Mouse (Mus musculus) stomach, postnatal 0 days (tissue): ENCODE results near the gene Chd9. TPM values are rescaled to one million over a fixed set of nuclear protein-coding genes. Genes with fewer than 3 reads are reported as not detected.
"Not testable (repeated sequence)": the region's sequence is repeated elsewhere in the genome, so short reads cannot be mapped to it uniquely, and the experiment has no call there.

ENCODE experiments used
- ATAC-seq: fragments of 200-750 bp; cut with Nextera tagmentation; 2 replicates; pipeline ENCODE4 v1.8.0; 2017; ENCODE audit not compliant: low FRiP score, low TSS enrichment
- DNase-seq: peaks from one replicate; pipeline ENCODE4 v3.0.0-alpha.2; 2016; ENCODE audit warnings: low spot score
- H3K27ac ChIP-seq: fragments of 300-500 bp; sonication (generic); replicated peaks from 2 replicates; pipeline ENCODE4 v1.5.1; 2014; ENCODE audit warnings: mild to moderate bottlenecking, control low read depth
- H3K27me3 ChIP-seq: fragments of 300-500 bp; sonication (generic); 2 replicates; pipeline ENCODE4 v1.6.1; 2014; ENCODE audit warnings: low read length; ENCODE audit not compliant: control insufficient read depth, insufficient read depth
- H3K36me3 ChIP-seq: fragments of 300-500 bp; sonication (generic); 2 replicates; pipeline ENCODE4 v1.6.1; 2014; ENCODE audit warnings: low read length, mixed read lengths; ENCODE audit not compliant: control insufficient read depth, insufficient read depth
- H3K4me1 ChIP-seq: fragments of 300-500 bp; sonication (generic); replicated peaks from 2 replicates; pipeline ENCODE4 v1.6.1; 2014; ENCODE audit warnings: antibody characterized with exemption; ENCODE audit not compliant: control insufficient read depth, insufficient read depth
- H3K4me2 ChIP-seq: fragments of 300-500 bp; sonication (generic); replicated peaks from 2 replicates; pipeline ENCODE4 v1.6.1; 2014; ENCODE audit warnings: low read depth, mild to moderate bottlenecking, control low read depth, moderate library complexity
- H3K4me3 ChIP-seq: fragments of 300-500 bp; sonication (generic); 2 replicates; pipeline ENCODE4 v1.5.1; 2014; ENCODE audit warnings: low read depth, low read length, control low read depth
- H3K9ac ChIP-seq: fragments of 300-500 bp; sonication (generic); 2 replicates; pipeline ENCODE4 v1.6.1; 2014; ENCODE audit warnings: mild to moderate bottlenecking, low read length, control low read depth, mixed read lengths
- H3K9me3 ChIP-seq: fragments of 300-500 bp; sonication (generic); 2 replicates; pipeline ENCODE4 v1.6.1; 2016; ENCODE audit warnings: low read length; ENCODE audit not compliant: control insufficient read depth
- CTCF ChIP-seq: IDR thresholded peaks from 2 replicates; pipeline ENCODE4 v1.5.1; 2016; ENCODE audit warnings: antibody characterized with exemption, low read depth, mild to moderate bottlenecking, moderate library complexity
- EP300 ChIP-seq: optimal IDR thresholded peaks from 2 replicates; pipeline ENCODE3; 2016; ENCODE audit warnings: antibody characterized with exemption
- WGBS: fragments of 180-500 bp; shearing (Covaris S2); extraction: QIAGEN DNeasy Blood & Tissue Kit; methylation state at CpG from one replicate; pipeline ENCODE4 v1.1.7; 2014; 5-methylcytosine and 5-hydroxymethylcytosine counted together
- polyA plus RNA-seq: library from polyadenylated mRNA; unstranded; fragments of >200 nt; fragmentation: Nextera tagmentation; extraction: Ambion mirVana; gene quantifications from 2 replicates; pipeline ENCODE4 v1.2.1, GENCODE M21; 2015

The Chd9 gene
- polyA plus RNA-seq, 1 experiment from 2014 or later, result 131 TPM

GRCm38 (mm10) chr8:90923158-90923905, 95.2 kb downstream of the Chd9 start:
- TF ChIP-seq EP300, result no peak
- TF ChIP-seq CTCF, result no peak
- no peaks in the 10 kb centered on the region for H3K27me3 ChIP-seq
- no peak overlapping the region for H3K4me2 ChIP-seq
- no peak overlapping the region for H3K4me3 ChIP-seq
- ATAC-seq (no peak), DNase-seq (no peak)
- no peak overlapping the region for H3K9ac ChIP-seq
- WGBS, result 69% methylated on average over 3 of the region's 3 CpGs
- H3K36me3 ChIP-seq, result no peaks in the 10 kb centered on the region
- no peaks in the 10 kb centered on the region for H3K9me3 ChIP-seq
- no peaks in the 10 kb centered on the region for H3K4me1 ChIP-seq
- no peak overlapping the region for H3K27ac ChIP-seq

GRCm38 (mm10) chr8:90928412-90928811, 100.3 kb downstream of the Chd9 start:
- H3K4me1 ChIP-seq, result no peaks in the 10 kb centered on the region
- ATAC-seq, result no peak
- WGBS, result 66% methylated on average over 1 of the region's 1 CpGs
- H3K4me3 ChIP-seq, result no peak overlapping the region
- no peak overlapping the region for H3K27ac ChIP-seq
- no peak overlapping the region for H3K4me2 ChIP-seq
- H3K9ac ChIP-seq, result no peak overlapping the region
- no peaks in the 10 kb centered on the region; the same call in 1 of the 2 replicates for H3K36me3 ChIP-seq
- no peak for TF ChIP-seq EP300
- no peak for TF ChIP-seq CTCF
- no peak for DNase-seq
- H3K27me3 ChIP-seq, result no peaks in the 10 kb centered on the region
- H3K9me3 ChIP-seq, result no peaks in the 10 kb centered on the region

- H3K27ac ChIP-seq, DNase-seq, H3K4me3 ChIP-seq, H3K4me1 ChIP-seq, ATAC-seq, H3K36me3 ChIP-seq, H3K9me3 ChIP-seq, H3K9ac ChIP-seq, H3K4me2 ChIP-seq, H3K27me3 ChIP-seq: not testable (repeated sequence)
Observed at GRCm38 (mm10) chr8:90930125-90930524, 102.0 kb downstream of the Chd9 start.

- Histone ChIP-seq H3K4me2 (no peak overlapping the region), H3K4me3 (no peak overlapping the region), H3K27ac (no peak overlapping the region), H3K9me3 (no peaks in the 10 kb centered on the region), H3K27me3 (no peaks in the 10 kb centered on the region), H3K9ac (no peak overlapping the region), H3K4me1 (no peaks in the 10 kb centered on the region), H3K36me3 (no peaks in the 10 kb centered on the region; the same call in 1 of the 2 replicates)
- peak; percentile 53; the same call in 1 of the 2 replicates for ATAC-seq
- TF ChIP-seq EP300, result no peak
- TF ChIP-seq CTCF, result no peak
- DNase-seq, result no peak
- WGBS, result 50% methylated on average over 11 of the region's 11 CpGs
Observed at GRCm38 (mm10) chr8:90932934-90933333, 104.8 kb downstream of the Chd9 start.

GRCm38 (mm10) chr8:90934786-90935185, 106.6 kb downstream of the Chd9 start:
- Histone ChIP-seq H3K36me3 (no peaks in the 10 kb centered on the region; the same call in 1 of the 2 replicates), H3K27ac (no peak overlapping the region), H3K27me3 (no peaks in the 10 kb centered on the region), H3K4me2 (no peak overlapping the region), H3K4me1 (no peaks in the 10 kb centered on the region), H3K4me3 (no peak overlapping the region), H3K9me3 (no peaks in the 10 kb centered on the region), H3K9ac (no peak overlapping the region)
- DNase-seq (no peak), ATAC-seq (no peak)
- WGBS, result 79% methylated on average over 1 of the region's 1 CpGs
- TF ChIP-seq EP300 (no peak), CTCF (no peak)

GRCm38 (mm10) chr8:90936840-90937239, 108.7 kb downstream of the Chd9 start:
- WGBS, result 57% methylated on average over 1 of the region's 1 CpGs
- ATAC-seq (no peak), DNase-seq (no peak)
- Histone ChIP-seq H3K4me3 (no peak overlapping the region), H3K27ac (no peak overlapping the region), H3K27me3 (no peaks in the 10 kb centered on the region), H3K4me1 (no peaks in the 10 kb centered on the region; the same call in 1 of the 2 replicates), H3K4me2 (no peak overlapping the region), H3K36me3 (no peaks in the 10 kb centered on the region; the same call in 1 of the 2 replicates), H3K9ac (no peak overlapping the region), H3K9me3 (no peaks in the 10 kb centered on the region)
- peak; percentile 76 for TF ChIP-seq CTCF
- TF ChIP-seq EP300, result no peak
